Mouse (Mus musculus) neural tube, embryonic 15.5 days (tissue): ENCODE data around the gene Kptn. TPM values are rescaled to one million over a fixed set of nuclear protein-coding genes. Genes with fewer than 3 reads are reported as not detected.
A peak's percentile ranks its signal among the peaks of the same experiment; 100 is the strongest.

Source experiments
- ATAC-seq: fragments of 200-750 bp; cut with Nextera tagmentation; 2 replicates; pipeline ENCODE4 v1.8.0; 2017; ENCODE audit warnings: mild to moderate bottlenecking, moderate TSS enrichment, moderate library complexity; ENCODE audit not compliant: low FRiP score
- H3K27ac ChIP-seq: fragments of 300-500 bp; sonication (generic); replicated peaks from 2 replicates; pipeline ENCODE4 v1.5.1; 2015; ENCODE audit warnings: mild to moderate bottlenecking, inconsistent platforms
- H3K27me3 ChIP-seq: fragments of 300-500 bp; sonication (generic); replicated peaks from 2 replicates; pipeline ENCODE4 v1.6.1; 2015; ENCODE audit warnings: inconsistent platforms
- H3K36me3 ChIP-seq: fragments of 300-500 bp; sonication (generic); 2 replicates; pipeline ENCODE4 v1.6.1; 2015; ENCODE audit warnings: inconsistent platforms
- H3K4me1 ChIP-seq: fragments of 300-500 bp; sonication (generic); 2 replicates; pipeline ENCODE4 v1.6.1; 2015; ENCODE audit warnings: inconsistent platforms
- H3K4me2 ChIP-seq: fragments of 300-500 bp; sonication (generic); 2 replicates; pipeline ENCODE4 v1.6.1; 2015; ENCODE audit warnings: inconsistent platforms, mild to moderate bottlenecking, moderate library complexity
- H3K4me3 ChIP-seq: fragments of 300-500 bp; sonication (generic); replicated peaks from 2 replicates; pipeline ENCODE4 v1.5.1; 2015; ENCODE audit warnings: mild to moderate bottlenecking, inconsistent platforms
- H3K9ac ChIP-seq: fragments of 300-500 bp; sonication (generic); replicated peaks from 2 replicates; pipeline ENCODE4 v1.6.1; 2015; ENCODE audit warnings: mild to moderate bottlenecking, inconsistent platforms
- H3K9me3 ChIP-seq: fragments of 300-500 bp; sonication (generic); replicated peaks from 2 replicates; pipeline ENCODE4 v1.6.1; 2016; ENCODE audit warnings: inconsistent platforms
- whole genome bisulfite sequencing: fragments of 180-500 bp; shearing (Covaris S2); methylation state at CpG from one replicate; pipeline ENCODE4 v1.1.7; 2015; ENCODE audit warnings: mixed read lengths; 5-methylcytosine and 5-hydroxymethylcytosine counted together
- polyA plus RNA-seq: library from polyadenylated mRNA; unstranded; fragments of >200 nt; fragmentation: Nextera tagmentation; extraction: Ambion mirVana; gene quantifications from 2 replicates; pipeline ENCODE4 v1.2.1, GENCODE M21; 2015

The Kptn gene
- polyA plus RNA-seq, 1 experiment from 2014 or later = 45.8 TPM

DNA sequence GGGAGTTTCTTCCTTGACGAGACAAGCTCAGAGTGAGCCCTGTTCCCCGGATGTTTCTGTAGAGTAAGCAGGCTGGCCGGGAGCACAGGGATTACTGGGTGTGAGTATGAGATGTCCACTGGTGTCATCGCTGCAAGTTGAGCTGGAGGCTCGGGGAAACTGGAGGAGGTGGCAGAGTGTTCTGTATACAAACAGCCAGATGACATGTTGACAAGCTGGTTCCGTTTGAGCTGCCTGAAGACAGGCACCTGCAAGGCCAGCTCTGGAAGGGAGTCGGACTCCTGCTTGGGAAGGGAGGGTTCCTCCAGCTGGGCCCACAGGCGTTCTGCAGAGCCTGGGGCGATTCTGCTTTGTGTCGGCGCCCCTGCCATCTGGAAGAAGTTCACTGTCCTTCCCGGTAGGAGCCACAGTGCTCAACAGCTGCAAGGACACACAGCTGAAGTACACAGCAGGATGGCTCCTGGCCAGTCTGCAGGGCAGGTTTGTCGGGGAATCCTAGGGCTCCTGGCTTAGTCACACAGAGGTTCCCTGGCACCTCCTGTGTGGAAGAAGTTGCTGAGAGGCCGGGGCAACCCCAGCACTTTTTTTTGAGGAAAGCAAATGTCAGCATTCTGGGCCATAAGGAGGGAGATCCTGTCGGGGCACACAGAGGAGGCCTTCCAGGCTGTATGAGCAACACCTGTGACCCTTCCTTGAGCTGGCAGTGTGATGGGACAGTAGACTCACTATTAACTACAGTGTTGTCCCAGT is 17.8 kb upstream of the Kptn start:
- Histone ChIP-seq H3K4me2 (no peak overlapping the region), H3K27me3 (no peaks in the 10 kb centered on the region), H3K9me3 (no peaks in the 10 kb centered on the region), H3K4me3 (no peak overlapping the region), H3K4me1 (peaks cover 58% of the 10 kb centered on the region), H3K36me3 (peaks cover 22% of the 10 kb centered on the region), H3K9ac (no peak overlapping the region), H3K27ac (no peak overlapping the region)
- WGBS = 70% methylated on average over 15 of the region's 15 CpGs
- ATAC-seq = no peak

DNA sequence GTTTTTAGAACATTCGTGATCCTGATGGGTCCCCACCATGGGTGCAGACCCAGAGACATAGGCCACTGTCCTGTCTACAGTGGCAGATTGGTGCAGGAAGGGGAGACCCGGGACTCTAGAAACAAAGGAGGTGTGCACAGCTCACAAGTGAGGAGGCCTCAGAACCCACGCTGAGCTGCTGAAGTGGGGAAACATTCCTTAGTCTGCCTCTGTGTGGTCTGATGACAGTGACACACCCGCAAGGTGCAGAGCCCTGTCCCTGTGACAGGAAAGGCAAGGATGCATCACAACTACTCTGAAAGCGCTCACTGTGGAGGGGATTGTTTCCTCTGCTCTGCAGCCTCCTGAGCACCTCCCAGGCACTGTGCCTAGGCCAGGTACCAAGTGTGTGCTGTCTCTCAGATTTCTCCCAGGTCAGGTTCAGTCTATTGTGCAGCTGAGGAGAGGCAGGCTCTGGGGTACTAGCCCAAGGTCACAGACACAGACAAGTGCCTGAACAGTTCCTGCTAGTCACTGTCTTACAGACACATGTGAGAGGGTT is 16.9 kb upstream of the Kptn start:
- peaks cover 55% of the 10 kb centered on the region for H3K4me1 ChIP-seq
- 90% methylated on average over 5 of the region's 5 CpGs for WGBS
- H3K4me3 ChIP-seq = no peak overlapping the region
- ATAC-seq = no peak
- peaks cover 28% of the 10 kb centered on the region for H3K36me3 ChIP-seq
- H3K9ac ChIP-seq = no peak overlapping the region
- H3K4me2 ChIP-seq = no peak overlapping the region
- no peaks in the 10 kb centered on the region for H3K9me3 ChIP-seq
- no peaks in the 10 kb centered on the region for H3K27me3 ChIP-seq
- H3K27ac ChIP-seq = no peak overlapping the region

DNA sequence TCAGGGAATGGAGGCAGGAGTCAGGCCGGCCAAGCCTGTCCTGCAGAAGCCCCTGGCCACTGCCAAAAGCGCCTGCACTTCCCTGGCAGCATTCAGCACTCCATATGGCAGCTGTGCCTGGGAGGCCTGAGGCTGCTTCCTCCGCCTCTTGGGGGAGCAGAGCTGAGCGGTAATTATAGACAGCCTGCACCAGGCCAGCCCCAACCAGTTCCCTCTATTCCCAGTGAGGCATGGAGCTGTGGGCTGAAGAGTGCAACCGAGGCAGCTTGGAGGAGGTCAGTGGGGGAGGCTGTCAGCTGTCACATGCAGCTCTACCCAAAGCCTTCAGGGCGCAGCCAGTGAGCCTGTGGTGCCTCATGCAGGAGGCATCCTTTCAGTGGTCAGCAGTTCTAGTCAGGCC is 15.9 kb upstream of the Kptn start:
- peaks cover 53% of the 10 kb centered on the region for H3K4me1 ChIP-seq
- no peak overlapping the region for H3K4me2 ChIP-seq
- H3K9me3 ChIP-seq = no peaks in the 10 kb centered on the region
- H3K27me3 ChIP-seq = no peaks in the 10 kb centered on the region
- 0 out of 2 replicates have a peak overlapping the region, but pooled peaks have one; percentile 30 for H3K27ac ChIP-seq
- H3K9ac ChIP-seq = no peak overlapping the region
- WGBS = 50% methylated on average over 6 of the region's 6 CpGs
- no peak for ATAC-seq
- peaks cover 38% of the 10 kb centered on the region for H3K36me3 ChIP-seq
- H3K4me3 ChIP-seq = no peak overlapping the region

DNA sequence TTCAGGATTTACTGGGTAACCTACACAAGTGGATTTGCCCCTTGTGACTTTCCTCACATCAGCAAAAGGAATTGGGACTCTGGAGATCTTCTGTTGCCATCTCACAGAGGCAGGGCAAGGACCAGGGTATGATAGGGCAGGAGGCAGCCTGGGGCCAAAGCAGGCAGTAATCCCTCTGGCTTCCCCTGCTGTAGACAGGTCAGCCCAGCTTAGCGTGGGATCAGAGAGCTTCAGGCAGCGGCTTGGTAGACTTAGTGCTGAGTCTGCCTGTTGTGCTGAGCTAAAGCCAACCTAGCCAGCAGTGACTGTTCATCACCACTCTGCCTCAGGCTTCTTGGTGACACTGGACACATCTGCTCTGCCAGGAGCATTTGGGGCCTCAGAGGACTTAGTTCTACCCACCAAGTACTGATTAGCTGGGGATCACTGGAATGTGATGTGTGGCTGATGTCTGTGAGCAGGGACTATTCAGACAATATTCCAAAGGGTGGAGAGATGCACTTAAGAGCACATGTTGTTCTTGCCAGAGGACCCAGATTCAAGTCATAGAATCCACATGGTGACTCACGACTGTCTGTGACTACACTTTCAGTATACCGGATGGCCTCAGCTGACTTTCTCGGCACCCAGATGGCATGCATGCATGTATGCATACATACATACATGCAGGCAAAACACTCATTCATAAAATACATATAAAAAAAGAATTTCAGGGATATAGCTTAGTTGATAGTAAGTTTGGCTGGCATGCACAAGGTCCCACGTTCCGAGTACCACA is 14.9 kb upstream of the Kptn start:
- no peaks in the 10 kb centered on the region for H3K9me3 ChIP-seq
- H3K27me3 ChIP-seq = no peaks in the 10 kb centered on the region
- no peak overlapping the region for H3K4me2 ChIP-seq
- whole genome bisulfite sequencing = 85% methylated on average over 7 of the region's 7 CpGs
- H3K9ac ChIP-seq = no peak overlapping the region
- ATAC-seq = no peak
- peaks cover 42% of the 10 kb centered on the region for H3K4me1 ChIP-seq
- H3K36me3 ChIP-seq = peaks cover 49% of the 10 kb centered on the region
- no peak overlapping the region for H3K27ac ChIP-seq
- H3K4me3 ChIP-seq = no peak overlapping the region

DNA sequence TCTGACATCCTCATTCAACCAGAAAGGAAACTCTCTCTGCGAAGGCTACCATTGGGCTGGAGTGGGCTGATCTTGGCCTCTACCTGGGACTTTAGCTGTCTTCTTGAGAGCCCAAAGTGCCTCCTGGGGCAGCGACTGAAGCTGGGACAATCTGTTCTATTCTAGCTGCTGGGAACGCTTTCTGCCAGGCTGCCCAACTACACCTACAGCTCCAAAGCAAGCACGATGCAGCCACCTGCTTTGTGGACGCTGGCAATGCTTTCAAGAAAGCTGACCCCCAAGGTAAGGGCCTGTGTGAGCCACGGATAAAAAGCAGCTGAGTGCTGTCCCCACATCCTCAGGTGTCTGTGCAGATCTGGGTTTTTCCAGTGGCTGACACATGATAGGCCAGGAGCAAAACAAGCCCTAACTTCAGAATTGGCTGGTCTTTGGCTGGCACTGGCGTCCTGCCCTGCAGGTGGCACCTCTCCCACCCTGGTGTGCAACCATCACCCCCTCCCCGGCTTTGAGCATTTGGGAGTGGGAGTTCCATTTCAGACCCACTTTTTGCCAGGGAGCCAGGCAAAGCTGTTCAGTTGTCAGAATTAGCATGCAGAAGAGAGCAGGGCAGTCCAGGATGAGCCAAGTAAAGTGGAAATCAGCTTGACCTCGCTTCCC is 10.7 kb upstream of the Kptn start:
- peaks cover 3% of the 10 kb centered on the region for H3K4me1 ChIP-seq
- no peaks in the 10 kb centered on the region for H3K9me3 ChIP-seq
- H3K27ac ChIP-seq = no peak overlapping the region
- no peak for ATAC-seq
- WGBS = 93% methylated on average over 9 of the region's 9 CpGs
- H3K27me3 ChIP-seq = no peaks in the 10 kb centered on the region
- no peak overlapping the region for H3K9ac ChIP-seq
- H3K36me3 ChIP-seq = peaks cover 78% of the 10 kb centered on the region
- H3K4me3 ChIP-seq = no peak overlapping the region
- no peak overlapping the region for H3K4me2 ChIP-seq

DNA sequence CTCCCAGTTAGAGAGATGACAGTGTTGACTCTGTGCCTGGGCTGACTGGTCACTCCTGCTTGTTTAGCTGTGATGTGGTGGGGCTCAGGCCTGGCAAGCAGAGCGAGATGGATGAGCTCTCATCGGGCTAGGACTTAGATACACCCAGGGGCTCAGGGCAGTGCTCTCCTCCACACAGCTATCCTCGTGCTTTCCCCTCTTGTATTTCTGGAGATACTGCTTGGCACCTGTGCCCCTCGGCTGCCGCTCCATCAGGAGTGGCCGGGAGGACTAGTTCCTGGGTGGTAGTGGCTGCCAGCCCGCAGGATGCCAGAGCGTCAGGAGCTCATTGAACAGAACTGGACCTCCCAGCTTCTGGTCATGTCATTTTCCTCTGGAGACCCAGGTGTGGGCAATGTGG is 9.5 kb upstream of the Kptn start:
- Histone ChIP-seq H3K9me3 (no peaks in the 10 kb centered on the region), H3K27ac (no peak overlapping the region), H3K36me3 (peaks cover 84% of the 10 kb centered on the region), H3K27me3 (no peaks in the 10 kb centered on the region), H3K9ac (no peak overlapping the region), H3K4me1 (no peaks in the 10 kb centered on the region), H3K4me2 (no peak overlapping the region), H3K4me3 (no peak overlapping the region)
- no peak for ATAC-seq
- 94% methylated on average over 8 of the region's 8 CpGs for WGBS

DNA sequence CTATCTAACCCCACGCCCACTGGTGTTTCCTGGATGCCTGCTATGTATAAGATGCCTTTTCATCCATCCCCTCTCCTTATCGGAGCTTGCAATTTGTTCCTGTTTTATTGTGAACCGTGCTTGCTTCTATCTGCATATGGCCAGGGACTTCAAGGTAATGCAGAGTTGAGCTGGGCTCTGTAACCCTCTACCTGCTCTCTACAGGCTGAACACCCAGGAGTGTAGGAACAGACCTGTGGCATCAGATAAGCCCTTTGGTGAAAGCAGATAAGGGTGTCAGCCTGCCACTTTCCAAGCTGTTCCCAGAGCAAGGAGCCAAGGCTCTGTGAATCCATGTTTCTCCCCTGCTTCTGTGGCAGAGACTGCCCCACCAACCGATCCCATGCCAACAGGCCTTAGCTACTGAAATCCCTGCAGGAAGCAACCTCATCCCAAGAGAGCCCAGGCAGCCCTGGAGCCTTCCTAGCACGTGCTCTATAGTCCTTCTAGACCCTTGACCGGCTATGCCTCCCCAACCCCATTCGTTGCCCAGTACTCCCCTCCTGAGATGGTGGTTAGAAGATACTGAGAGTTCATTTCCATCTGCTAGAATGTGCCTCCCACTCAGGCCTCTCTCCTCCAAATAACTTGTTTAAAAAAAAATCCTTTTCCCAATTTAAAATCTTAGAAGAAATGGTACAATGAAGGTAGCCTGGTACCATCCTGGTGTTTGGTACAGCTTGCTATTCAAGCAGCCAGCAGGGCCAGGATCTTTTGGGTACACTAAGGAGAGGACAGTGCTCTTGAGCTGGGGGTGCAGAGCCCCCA is 8.2 kb upstream of the Kptn start:
- H3K27ac ChIP-seq = no peak overlapping the region; the same call in 1 of the 2 replicates
- 94% methylated on average over 7 of the region's 7 CpGs for WGBS
- H3K9ac ChIP-seq = no peak overlapping the region
- H3K4me3 ChIP-seq = no peak overlapping the region
- H3K9me3 ChIP-seq = no peaks in the 10 kb centered on the region
- no peak overlapping the region for H3K4me2 ChIP-seq
- H3K36me3 ChIP-seq = peaks cover 93% of the 10 kb centered on the region
- no peaks in the 10 kb centered on the region for H3K4me1 ChIP-seq
- H3K27me3 ChIP-seq = no peaks in the 10 kb centered on the region
- ATAC-seq = no peak

DNA sequence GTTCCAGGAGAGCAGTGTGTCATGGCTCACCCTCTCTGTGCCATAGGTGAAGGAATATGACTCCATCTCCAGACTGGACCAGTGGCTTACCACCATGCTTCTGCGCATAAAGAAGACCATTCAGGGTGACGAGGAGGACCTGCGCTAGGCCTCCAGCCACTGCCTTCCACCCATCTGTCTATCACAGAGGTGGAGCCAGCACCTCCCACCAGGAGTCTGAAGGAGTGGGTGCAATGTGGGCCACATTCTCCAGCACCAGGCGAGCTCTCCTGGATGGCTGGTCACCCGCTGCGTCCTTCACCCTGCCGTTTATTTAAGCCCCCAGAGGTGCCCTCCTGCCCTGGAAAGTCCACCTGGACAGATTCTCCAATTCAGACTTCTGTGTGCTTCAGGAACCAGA is 3.3 kb upstream of the Kptn start:
- no peak overlapping the region for H3K27ac ChIP-seq
- H3K4me2 ChIP-seq = no peak overlapping the region
- ATAC-seq = no peak
- peaks cover 63% of the 10 kb centered on the region for H3K36me3 ChIP-seq
- WGBS = 90% methylated on average over 7 of the region's 7 CpGs
- no peaks in the 10 kb centered on the region for H3K27me3 ChIP-seq
- peaks cover 20% of the 10 kb centered on the region for H3K4me1 ChIP-seq
- no peaks in the 10 kb centered on the region for H3K9me3 ChIP-seq
- no peak overlapping the region for H3K9ac ChIP-seq
- H3K4me3 ChIP-seq = no peak overlapping the region

DNA sequence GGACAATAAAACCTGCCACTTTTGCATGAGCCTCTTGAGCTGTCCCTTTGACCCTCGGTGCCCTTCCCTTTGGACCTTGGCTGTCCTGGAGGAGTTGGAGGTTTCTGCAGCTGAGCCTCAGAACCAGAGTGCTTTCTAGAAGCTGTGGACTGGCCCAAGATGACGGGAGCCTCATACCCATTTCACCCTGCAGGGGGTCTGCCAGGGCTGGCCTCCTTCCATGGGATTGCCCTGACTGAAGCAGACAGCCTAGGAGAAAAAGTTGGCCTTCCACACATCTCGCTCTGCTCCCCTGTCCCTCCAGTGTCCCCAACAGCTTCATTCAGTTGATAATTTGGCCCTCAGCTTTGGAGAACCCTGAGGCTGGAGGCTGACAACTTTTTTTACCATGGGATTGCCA is 2.6 kb upstream of the Kptn start:
- no peak overlapping the region for H3K4me3 ChIP-seq
- H3K27me3 ChIP-seq = no peaks in the 10 kb centered on the region
- no peak for ATAC-seq
- H3K4me1 ChIP-seq = peaks cover 20% of the 10 kb centered on the region
- H3K9ac ChIP-seq = no peak overlapping the region
- H3K4me2 ChIP-seq = no peak overlapping the region
- H3K27ac ChIP-seq = no peak overlapping the region
- WGBS = 88% methylated on average over 3 of the region's 3 CpGs
- peaks cover 56% of the 10 kb centered on the region for H3K36me3 ChIP-seq
- H3K9me3 ChIP-seq = no peaks in the 10 kb centered on the region

DNA sequence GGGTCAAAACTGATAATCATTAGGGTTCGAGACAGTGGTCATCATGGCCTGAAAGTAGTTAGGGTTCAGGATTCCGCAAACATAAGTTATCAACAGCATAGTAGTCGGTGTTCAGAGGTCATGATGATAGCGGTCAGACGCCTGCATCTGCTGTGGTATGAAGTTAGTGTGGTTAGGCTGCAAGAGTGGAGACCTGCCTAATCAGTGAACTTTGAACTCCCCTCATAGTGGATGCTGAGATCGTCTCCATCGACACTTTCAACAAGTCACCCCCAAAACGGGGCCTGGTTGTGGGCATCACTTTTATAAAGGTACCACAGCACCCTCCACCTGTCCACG is 536 bp downstream of the Kptn start:
- peaks cover 39% of the 10 kb centered on the region for H3K36me3 ChIP-seq
- peak overlapping the region; percentile 75 for H3K4me2 ChIP-seq
- H3K4me3 ChIP-seq = peak overlapping the region; percentile 77
- peak; percentile 46 for ATAC-seq
- peak overlapping the region; percentile 80 for H3K9ac ChIP-seq
- peaks cover 20% of the 10 kb centered on the region for H3K4me1 ChIP-seq
- H3K27me3 ChIP-seq = no peaks in the 10 kb centered on the region
- no peaks in the 10 kb centered on the region for H3K9me3 ChIP-seq
- whole genome bisulfite sequencing = 60% methylated on average over 9 of the region's 9 CpGs
- peak overlapping the region; percentile 95; the same call in 1 of the 2 replicates for H3K27ac ChIP-seq

DNA sequence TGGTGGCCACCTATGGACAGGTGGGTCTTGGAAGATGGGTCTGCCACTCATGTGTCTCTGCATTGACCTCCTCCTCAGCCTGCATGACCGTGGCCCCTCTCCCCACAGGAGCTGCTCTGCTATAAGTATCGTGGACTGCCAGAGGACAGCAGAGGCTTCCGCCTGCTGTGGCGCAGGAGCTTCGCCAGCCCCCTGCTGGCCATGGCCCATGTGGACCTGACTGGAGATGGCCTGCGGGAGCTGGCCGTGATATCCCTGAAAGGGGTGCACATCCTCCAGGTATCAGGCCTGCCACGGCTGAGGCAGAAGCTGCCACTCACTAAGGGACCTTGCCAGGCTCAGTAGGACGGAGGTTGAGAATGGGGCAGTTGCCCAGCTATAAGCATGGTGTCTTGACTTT is 6.1 kb downstream of the Kptn start:
- WGBS = 86% methylated on average over 9 of the region's 9 CpGs
- Histone ChIP-seq H3K4me3 (no peak overlapping the region), H3K4me1 (peaks cover 24% of the 10 kb centered on the region), H3K9me3 (no peaks in the 10 kb centered on the region), H3K27me3 (no peaks in the 10 kb centered on the region), H3K27ac (no peak overlapping the region), H3K36me3 (peaks cover 19% of the 10 kb centered on the region), H3K9ac (no peak overlapping the region), H3K4me2 (no peak overlapping the region)
- no peak for ATAC-seq
